Mouse (Mus musculus) hindbrain, embryonic 12.5 days (tissue): Measurements from ENCODE around the gene A3galt2. TPM values are rescaled to one million over a fixed set of nuclear protein-coding genes. Genes with fewer than 3 reads are reported as not detected.

Experiments used
- ATAC-seq: fragments of 200-750 bp; cut with Nextera tagmentation; 2 replicates; pipeline ENCODE4 v1.8.0; 2017; ENCODE audit warnings: moderate TSS enrichment; ENCODE audit not compliant: low FRiP score
- H3K27ac ChIP-seq: fragments of 300-500 bp; sonication (generic); 2 replicates; pipeline ENCODE4 v1.5.1; 2016; ENCODE audit warnings: mild to moderate bottlenecking
- H3K27me3 ChIP-seq: fragments of 300-500 bp; sonication (generic); 2 replicates; pipeline ENCODE4 v1.6.1; 2016; ENCODE audit warnings: mild to moderate bottlenecking
- H3K36me3 ChIP-seq: fragments of 300-500 bp; sonication (generic); 2 replicates; pipeline ENCODE4 v1.6.1; 2016; ENCODE audit warnings: mild to moderate bottlenecking
- H3K4me1 ChIP-seq: fragments of 300-500 bp; sonication (generic); 2 replicates; pipeline ENCODE4 v1.6.1; 2016
- H3K4me2 ChIP-seq: fragments of 300-500 bp; sonication (generic); replicated peaks from 2 replicates; pipeline ENCODE4 v1.6.1; 2016; ENCODE audit warnings: mild to moderate bottlenecking
- H3K4me3 ChIP-seq: fragments of 300-500 bp; sonication (generic); 2 replicates; pipeline ENCODE4 v1.5.1; 2016; ENCODE audit warnings: mild to moderate bottlenecking
- H3K9ac ChIP-seq: fragments of 300-500 bp; sonication (generic); 2 replicates; pipeline ENCODE4 v1.6.1; 2016; ENCODE audit warnings: mild to moderate bottlenecking, moderate library complexity
- H3K9me3 ChIP-seq: fragments of 300-500 bp; sonication (generic); replicated peaks from 2 replicates; pipeline ENCODE4 v1.6.1; 2016; ENCODE audit warnings: mild to moderate bottlenecking
- WGBS: fragments of 180-500 bp; shearing (Covaris S2); methylation state at CpG from one replicate; pipeline ENCODE4 v1.1.7; 2016; 5-methylcytosine and 5-hydroxymethylcytosine counted together
- polyA plus RNA-seq: library from polyadenylated mRNA; unstranded; fragments of >200 nt; fragmentation: Nextera tagmentation; extraction: Ambion mirVana; gene quantifications from 2 replicates; pipeline ENCODE4 v1.2.1, GENCODE M21; 2016

The A3galt2 gene
- polyA plus RNA-seq = 0.50 and 0.79 TPM in 2 replicates

GRCm38 (mm10) chr4:128755064-128755463 lies at the start of gene A3galt2:
Gene A3galt2 (plus strand): TSS chr4:128755364.
- Histone ChIP-seq H3K36me3 (peaks cover 44% of the 10 kb centered on the region), H3K27me3 (no peaks in the 10 kb centered on the region), H3K4me1 (0 out of 2 replicates have a peak, but pooled peaks cover 3% of the 10 kb centered on the region), H3K9ac (no peak within 1 kb of the TSS), H3K4me2 (no peak within 1 kb of the TSS), H3K9me3 (no peaks in the 10 kb centered on the region), H3K27ac (peak within 1 kb of the TSS; percentile 41), H3K4me3 (no peak within 1 kb of the TSS)
- WGBS = 95% methylated on average over 3 of the region's 3 CpGs
- ATAC-seq = no peak

GRCm38 (mm10) chr4:128706626-128707025 lies 48.5 kb upstream of the A3galt2 start:
- peaks cover 18% of the 10 kb centered on the region for H3K4me1 ChIP-seq
- no peak overlapping the region for H3K9ac ChIP-seq
- no peak overlapping the region for H3K27ac ChIP-seq
- peaks cover 2% of the 10 kb centered on the region; the same call in 1 of the 2 replicates for H3K36me3 ChIP-seq
- ATAC-seq = no peak
- no peaks in the 10 kb centered on the region for H3K9me3 ChIP-seq
- no peak overlapping the region for H3K4me3 ChIP-seq
- WGBS = 19% methylated on average over 9 of the region's 9 CpGs
- peaks cover 5% of the 10 kb centered on the region for H3K27me3 ChIP-seq
- H3K4me2 ChIP-seq = no peak overlapping the region

- Histone ChIP-seq H3K27me3 (peaks cover 5% of the 10 kb centered on the region), H3K4me1 (peaks cover 26% of the 10 kb centered on the region), H3K9me3 (no peaks in the 10 kb centered on the region)
Observed at GRCm38 (mm10) chr4:128707384-128707783, 47.8 kb upstream of the A3galt2 start.

GRCm38 (mm10) chr4:128709061-128709780 lies 45.9 kb upstream of the A3galt2 start:
- Histone ChIP-seq H3K36me3 (peaks cover 2% of the 10 kb centered on the region; the same call in 1 of the 2 replicates), H3K4me1 (peaks cover 35% of the 10 kb centered on the region), H3K27ac (no peak overlapping the region), H3K9ac (0 out of 2 replicates have a peak overlapping the region, but pooled peaks have one; percentile 13), H3K4me2 (no peak overlapping the region), H3K27me3 (peaks cover 5% of the 10 kb centered on the region), H3K9me3 (no peaks in the 10 kb centered on the region), H3K4me3 (no peak overlapping the region)
- 77% methylated on average over 15 of the region's 15 CpGs for WGBS
- ATAC-seq = no peak

More at GRCm38 (mm10) chr4:128707384-128707783, 47.8 kb upstream of the A3galt2 start:
- no peak overlapping the region for H3K4me3 ChIP-seq
- no peak overlapping the region for H3K27ac ChIP-seq
- ATAC-seq = no peak
- H3K9ac ChIP-seq = no peak overlapping the region
- H3K36me3 ChIP-seq = peaks cover 2% of the 10 kb centered on the region; the same call in 1 of the 2 replicates
- no peak overlapping the region for H3K4me2 ChIP-seq
- WGBS = 44% methylated on average over 4 of the region's 4 CpGs

- H3K36me3 ChIP-seq = peaks cover 2% of the 10 kb centered on the region; the same call in 1 of the 2 replicates
- H3K4me2 ChIP-seq = no peak overlapping the region
- peaks cover 41% of the 10 kb centered on the region for H3K4me1 ChIP-seq
- H3K4me3 ChIP-seq = no peak overlapping the region
- H3K27me3 ChIP-seq = peaks cover 5% of the 10 kb centered on the region
- WGBS = 93% methylated on average over 11 of the region's 12 CpGs
- ATAC-seq = no peak
- 0 out of 2 replicates have a peak overlapping the region, but pooled peaks have one; percentile 13 for H3K9ac ChIP-seq
- H3K27ac ChIP-seq = no peak overlapping the region; the same call in 1 of the 2 replicates
- no peaks in the 10 kb centered on the region for H3K9me3 ChIP-seq
Observed at GRCm38 (mm10) chr4:128709781-128710166, 45.4 kb upstream of the A3galt2 start.

DNA sequence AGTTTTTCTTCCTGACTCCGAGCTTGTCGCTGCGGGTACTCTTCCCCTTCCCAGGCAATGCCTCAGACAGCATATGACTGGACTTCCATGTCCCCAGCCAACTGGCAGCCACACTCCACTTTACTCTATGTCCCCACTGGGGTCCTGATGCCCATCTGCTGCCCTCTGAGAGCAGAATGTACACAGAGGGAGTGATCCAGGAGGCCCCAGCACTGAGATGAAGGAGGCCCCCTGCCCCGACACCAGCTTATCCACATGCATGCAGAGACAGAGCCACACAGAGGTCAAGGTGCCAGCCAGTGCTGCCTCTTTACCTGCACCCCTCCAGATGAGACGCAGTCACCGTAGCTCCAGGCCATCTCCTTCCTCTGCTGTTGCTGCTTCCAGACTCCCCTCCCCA lies 44.9 kb upstream of the A3galt2 start:
- Histone ChIP-seq H3K27ac (peak overlapping the region; percentile 7; the same call in 1 of the 2 replicates), H3K9me3 (no peaks in the 10 kb centered on the region), H3K9ac (0 out of 2 replicates have a peak overlapping the region, but pooled peaks have one; percentile 13), H3K36me3 (peaks cover 2% of the 10 kb centered on the region; the same call in 1 of the 2 replicates), H3K4me2 (no peak overlapping the region), H3K4me1 (peaks cover 44% of the 10 kb centered on the region), H3K27me3 (peaks cover under 1% of the 10 kb centered on the region), H3K4me3 (no peak overlapping the region)
- 85% methylated on average over 6 of the region's 6 CpGs for WGBS
- no peak for ATAC-seq

- Histone ChIP-seq H3K36me3 (peaks cover 2% of the 10 kb centered on the region; the same call in 1 of the 2 replicates), H3K4me3 (no peak overlapping the region), H3K4me1 (peaks cover 49% of the 10 kb centered on the region), H3K4me2 (0 out of 2 replicates have a peak overlapping the region, but pooled peaks have one; percentile 0), H3K27ac (0 out of 2 replicates have a peak overlapping the region, but pooled peaks have one; percentile 7), H3K27me3 (no peaks in the 10 kb centered on the region; the same call in 1 of the 2 replicates), H3K9ac (no peak overlapping the region), H3K9me3 (no peaks in the 10 kb centered on the region)
- 0 out of 2 replicates have a peak, but pooled peaks have one; percentile 0 for ATAC-seq
- WGBS = 75% methylated on average over 9 of the region's 9 CpGs
Observed at GRCm38 (mm10) chr4:128710800-128711199, 44.4 kb upstream of the A3galt2 start.

DNA sequence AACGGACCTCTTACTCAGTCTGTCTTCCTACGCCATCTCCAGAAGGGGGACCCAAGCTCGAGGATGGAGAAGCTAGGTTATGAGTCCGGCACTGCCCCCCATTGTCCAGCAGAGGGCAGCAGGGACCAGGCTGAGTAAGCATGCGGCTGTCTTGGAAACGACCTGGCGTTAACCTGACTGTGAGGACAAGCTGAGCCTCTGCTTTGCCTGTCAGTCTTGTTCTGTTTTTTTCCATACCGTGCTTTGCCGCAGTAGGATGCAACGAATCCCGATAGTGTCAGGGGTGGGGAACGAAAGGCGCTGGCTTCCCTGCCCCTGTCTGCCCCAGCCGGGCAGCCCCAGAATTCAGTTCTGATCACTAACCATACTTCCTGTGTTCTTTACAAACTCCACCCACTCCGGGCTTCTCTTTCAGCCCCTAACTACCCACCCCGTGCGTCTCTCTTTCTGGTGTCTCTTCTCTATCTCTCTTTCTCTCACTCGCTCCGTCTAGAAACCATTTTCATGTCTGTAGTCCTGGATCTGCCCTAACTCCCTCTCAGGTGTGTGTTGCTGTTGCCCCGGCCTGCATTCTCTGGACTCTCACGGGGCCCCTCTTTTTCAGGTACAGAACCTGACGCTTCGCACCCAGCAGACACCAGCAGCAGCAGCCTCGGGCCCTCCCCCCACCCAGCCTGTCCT lies 43.6 kb upstream of the A3galt2 start:
- 2% methylated on average over 24 of the region's 24 CpGs for WGBS
- peak; percentile 38 for ATAC-seq
- no peaks in the 10 kb centered on the region for H3K9me3 ChIP-seq
- H3K4me2 ChIP-seq = peak overlapping the region; percentile 45
- H3K36me3 ChIP-seq = peaks cover 2% of the 10 kb centered on the region; the same call in 1 of the 2 replicates
- peak overlapping the region; percentile 49 for H3K9ac ChIP-seq
- H3K27ac ChIP-seq = peak overlapping the region; percentile 40
- H3K4me1 ChIP-seq = peaks cover 57% of the 10 kb centered on the region
- H3K27me3 ChIP-seq = no peaks in the 10 kb centered on the region; the same call in 1 of the 2 replicates
- H3K4me3 ChIP-seq = peak overlapping the region; percentile 14

DNA sequence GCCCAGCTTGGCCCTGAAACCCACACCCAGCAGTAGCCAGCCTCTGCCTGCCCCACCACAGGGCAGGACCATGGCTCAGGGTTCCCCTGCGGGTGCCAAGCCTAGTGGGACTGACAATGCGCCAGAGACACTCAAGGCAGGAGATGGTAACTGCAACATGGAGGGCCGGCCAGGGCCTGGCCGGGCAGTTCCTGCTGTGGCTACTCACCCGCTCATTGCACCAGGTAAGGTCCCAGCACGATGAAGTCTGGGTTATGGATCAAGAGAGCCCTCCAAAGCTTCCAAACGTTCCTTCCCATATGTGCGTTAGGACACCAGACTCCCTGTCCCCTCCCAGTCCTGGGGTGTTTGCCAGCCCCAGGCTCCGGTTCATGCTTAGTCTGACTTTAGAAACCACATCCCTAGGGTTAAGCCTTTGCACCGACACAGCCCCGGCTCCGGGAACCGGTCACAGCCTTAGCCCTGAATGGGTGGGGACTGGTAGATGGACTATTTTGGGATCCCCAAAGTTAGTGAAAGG lies 43.0 kb upstream of the A3galt2 start:
- WGBS = 40% methylated on average over 13 of the region's 13 CpGs
- H3K4me1 ChIP-seq = peaks cover 61% of the 10 kb centered on the region

DNA sequence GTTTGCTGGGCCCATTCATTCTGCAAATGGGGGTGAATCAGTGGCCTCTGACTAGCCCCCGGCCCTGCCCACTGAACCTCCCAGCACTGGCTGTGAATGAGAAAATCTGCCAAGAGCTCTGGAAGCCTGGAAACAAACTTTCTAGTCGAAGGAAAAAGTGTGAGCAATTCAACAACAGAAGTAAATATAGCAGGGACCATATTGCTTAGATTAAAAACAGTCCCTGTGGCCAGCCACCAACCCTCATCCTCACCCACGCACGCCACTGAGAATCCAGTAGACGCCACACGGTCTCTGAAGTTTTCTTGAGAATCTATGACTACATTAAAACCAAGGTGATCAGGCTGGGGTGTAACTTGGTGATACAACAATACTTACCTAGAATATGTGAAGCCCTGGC lies 42.2 kb upstream of the A3galt2 start:
- Histone ChIP-seq H3K27me3 (no peaks in the 10 kb centered on the region; the same call in 1 of the 2 replicates), H3K9ac (no peak overlapping the region), H3K9me3 (no peaks in the 10 kb centered on the region), H3K36me3 (peaks cover under 1% of the 10 kb centered on the region; the same call in 1 of the 2 replicates), H3K4me2 (no peak overlapping the region), H3K4me1 (peaks cover 69% of the 10 kb centered on the region), H3K4me3 (no peak overlapping the region), H3K27ac (no peak overlapping the region)
- WGBS = 79% methylated on average over 6 of the region's 6 CpGs
- ATAC-seq = no peak

More for the DNA sequence above, 43.0 kb upstream of the A3galt2 start:
- Histone ChIP-seq H3K9me3 (no peaks in the 10 kb centered on the region), H3K36me3 (peaks cover 2% of the 10 kb centered on the region; the same call in 1 of the 2 replicates), H3K4me2 (peak overlapping the region; percentile 45), H3K4me3 (peak overlapping the region; percentile 14), H3K9ac (peak overlapping the region; percentile 49), H3K27me3 (no peaks in the 10 kb centered on the region; the same call in 1 of the 2 replicates), H3K27ac (peak overlapping the region; percentile 40)
- ATAC-seq = no peak

DNA sequence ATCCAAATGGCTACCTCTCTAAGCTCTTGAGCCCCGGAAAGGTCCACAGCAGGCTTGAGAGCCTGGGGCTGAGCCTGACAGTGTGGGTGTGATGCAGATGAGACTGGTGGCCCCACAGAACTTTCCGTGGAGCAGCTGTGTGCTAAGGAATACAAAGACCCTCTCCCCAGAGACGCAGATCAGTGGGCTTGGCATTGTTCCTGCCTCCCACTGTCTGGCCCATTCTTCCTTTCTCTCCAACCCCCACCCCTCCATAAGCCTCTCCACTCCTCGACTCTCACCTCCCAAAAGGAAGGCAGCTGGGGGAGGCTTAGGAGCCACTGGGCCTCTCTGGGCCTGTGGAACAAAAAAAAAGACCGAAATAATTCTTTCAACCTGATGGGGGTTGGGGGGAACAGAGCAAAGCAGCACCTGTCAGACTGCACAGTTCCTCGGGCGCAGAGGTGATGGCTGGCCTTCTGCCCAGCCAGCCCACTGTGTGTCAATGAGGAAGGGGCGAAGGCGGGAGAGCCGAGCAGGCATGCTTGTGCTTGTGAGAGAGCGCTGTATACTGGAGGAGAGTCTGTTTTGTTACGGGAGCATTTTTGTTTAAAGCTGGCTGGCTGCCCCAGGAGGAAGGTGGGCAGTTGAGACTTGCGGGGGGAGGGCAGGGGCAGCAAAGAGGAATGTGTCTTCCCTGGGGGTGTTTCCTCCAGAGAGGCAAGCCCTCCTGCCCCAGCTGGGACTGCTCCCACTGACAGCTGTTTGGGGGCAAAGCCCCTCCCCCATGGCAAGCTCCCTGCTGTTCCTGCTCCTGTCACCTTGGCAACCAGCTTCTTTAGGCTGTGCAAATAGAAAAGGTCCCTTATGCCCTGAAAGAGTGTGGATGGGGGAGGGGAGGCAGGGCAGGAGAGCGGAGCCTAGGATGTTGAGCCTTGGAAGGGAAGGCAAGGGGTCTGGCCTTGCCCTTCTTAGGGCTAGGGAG lies 39.6 kb upstream of the A3galt2 start:
- H3K4me1 ChIP-seq = peaks cover 85% of the 10 kb centered on the region
- H3K9ac ChIP-seq = peak overlapping the region; percentile 38
- 4% methylated on average over 14 of the region's 14 CpGs for WGBS
- no peaks in the 10 kb centered on the region for H3K27me3 ChIP-seq
- 0 out of 2 replicates have a peak overlapping the region, but pooled peaks have one; percentile 11 for H3K4me3 ChIP-seq
- no peaks in the 10 kb centered on the region for H3K36me3 ChIP-seq
- H3K4me2 ChIP-seq = peak overlapping the region; percentile 39
- H3K27ac ChIP-seq = peak overlapping the region; percentile 99
- H3K9me3 ChIP-seq = no peaks in the 10 kb centered on the region
- ATAC-seq = peak; percentile 88
